Mouse (Mus musculus) large intestine, adult 2 months (tissue): ENCODE results near the gene Thrap3. TPM values are rescaled to one million over a fixed set of nuclear protein-coding genes. Genes with fewer than 3 reads are reported as not detected.
"Not testable (repeated sequence)": the region's sequence is repeated elsewhere in the genome, so short reads cannot be mapped to it uniquely, and the experiment has no call there.

Experiments
- DNase-seq: peaks from one replicate; pipeline ENCODE4 v3.0.0-alpha.2; 2012; ENCODE audit warnings: low read depth, low spot score
- WGBS: fragments of 180-500 bp; shearing (Covaris S2); methylation state at CpG from one replicate; pipeline ENCODE4 v1.1.7; 2018; 5-methylcytosine and 5-hydroxymethylcytosine counted together
- polyA plus RNA-seq: library from polyadenylated mRNA; depleted of rRNA; stranded (reverse); fragments of >200 nt; gene quantifications from 2 replicates; pipeline ENCODE4 v1.2.3, GENCODE M21; 2012

Gene Thrap3
- polyA plus RNA-seq, 1 experiment: 35.4 TPM

DNA sequence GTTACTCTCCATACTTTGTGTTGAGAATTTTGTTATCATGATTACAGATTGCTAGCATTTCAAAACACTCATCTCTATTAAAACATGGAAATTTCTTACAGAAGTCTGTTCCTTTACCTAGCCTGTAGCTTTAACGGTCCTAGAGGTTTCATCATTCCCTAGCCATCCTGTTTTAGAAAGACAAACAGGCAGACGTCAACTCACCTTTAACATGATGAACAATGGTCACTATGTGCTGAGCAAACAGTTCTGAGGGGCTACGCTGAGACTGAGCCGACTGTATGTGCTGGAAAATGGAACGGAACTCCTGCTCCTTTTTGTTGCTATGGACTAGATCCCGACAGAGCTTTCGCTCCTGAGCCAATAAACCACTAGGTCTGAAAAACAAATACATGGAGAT lies 26.6 kb downstream of the Thrap3 start:
- not testable (repeated sequence) for DNase-seq
- WGBS: 78% methylated on average over 7 of the region's 7 CpGs

DNA sequence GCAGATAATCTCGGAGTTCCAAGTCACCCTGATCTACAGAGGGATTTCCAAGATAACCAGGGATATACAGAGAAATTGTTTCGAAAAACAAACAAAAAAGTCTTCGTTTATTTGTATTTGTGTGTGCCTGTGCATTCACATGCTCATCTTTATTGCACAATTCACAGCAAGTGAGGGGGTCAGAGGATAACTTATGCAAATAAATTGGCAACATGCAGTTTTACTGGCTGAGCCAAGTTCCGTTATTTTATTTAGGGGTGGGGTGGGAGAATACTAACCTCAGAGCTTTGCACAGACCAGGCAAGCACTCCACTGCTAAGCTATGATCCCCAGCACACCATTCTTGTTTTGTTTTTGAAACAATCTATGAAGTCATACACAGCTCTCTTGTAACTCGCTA lies 28.8 kb downstream of the Thrap3 start:
- WGBS: 64% methylated on average over 5 of the region's 5 CpGs
- no peak for DNase-seq

DNA sequence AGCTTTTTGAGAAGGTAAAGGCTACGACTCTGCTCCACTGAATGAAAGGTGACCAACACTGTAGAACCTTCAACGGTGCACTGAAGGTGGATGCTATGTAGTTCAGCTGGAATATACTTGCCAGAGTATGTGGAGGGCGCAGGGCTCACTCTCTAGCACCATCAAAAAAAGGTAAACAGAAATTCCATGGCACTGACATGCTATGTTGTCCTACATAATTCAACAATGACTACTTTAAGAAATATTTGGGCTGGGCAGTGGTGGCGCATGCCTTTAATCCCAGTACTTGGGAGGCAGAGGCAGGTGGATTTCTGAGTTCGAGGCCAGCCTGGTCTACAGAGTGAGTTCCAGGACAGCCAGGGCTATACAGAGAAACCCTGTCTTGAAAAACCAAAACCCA lies 31.8 kb downstream of the Thrap3 start:
- not testable (repeated sequence) for DNase-seq
- WGBS: 92% methylated on average over 5 of the region's 5 CpGs

DNA sequence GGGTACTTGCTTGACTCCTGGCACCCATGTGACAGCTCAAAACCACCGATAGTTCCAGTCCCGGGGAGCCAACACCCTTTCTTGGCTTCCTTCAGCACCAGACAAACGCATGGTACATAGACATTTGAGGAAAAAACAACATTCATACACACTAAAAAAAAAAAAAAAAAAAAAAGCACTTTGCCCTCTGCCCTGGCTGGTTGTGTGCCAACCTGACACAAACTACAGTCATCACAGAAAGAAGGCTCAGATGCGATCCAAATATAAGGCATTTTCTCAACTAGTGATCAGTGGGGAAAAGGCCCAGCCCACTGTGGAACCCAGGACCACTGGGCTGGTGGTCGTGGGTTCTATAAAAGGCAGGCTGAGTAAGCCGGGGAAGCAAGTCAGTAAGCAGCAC lies 33.7 kb downstream of the Thrap3 start:
- 46% methylated on average over 6 of the region's 6 CpGs for WGBS
- no peak for DNase-seq

DNA sequence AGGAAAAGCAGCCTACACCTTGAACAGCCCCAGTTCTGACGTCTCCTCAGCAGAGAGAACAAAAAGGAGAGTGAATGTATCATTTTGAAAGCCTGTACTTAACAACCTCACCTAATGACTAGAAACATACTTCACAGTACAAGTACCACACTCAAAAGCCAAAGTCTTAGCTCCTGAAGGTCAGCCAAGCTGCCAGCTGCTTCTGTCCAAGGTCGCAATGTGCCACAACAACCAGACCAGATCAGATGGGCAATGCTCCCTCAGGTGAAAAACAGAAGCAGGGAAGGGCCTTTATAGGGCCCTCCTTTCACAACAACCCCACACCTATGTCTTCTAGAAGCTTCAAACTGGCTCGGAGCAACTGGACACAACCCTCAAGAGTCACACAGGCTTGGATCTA lies 36.5 kb downstream of the Thrap3 start:
- no peak for DNase-seq
- WGBS: 68% methylated on average over 3 of the region's 3 CpGs

DNA sequence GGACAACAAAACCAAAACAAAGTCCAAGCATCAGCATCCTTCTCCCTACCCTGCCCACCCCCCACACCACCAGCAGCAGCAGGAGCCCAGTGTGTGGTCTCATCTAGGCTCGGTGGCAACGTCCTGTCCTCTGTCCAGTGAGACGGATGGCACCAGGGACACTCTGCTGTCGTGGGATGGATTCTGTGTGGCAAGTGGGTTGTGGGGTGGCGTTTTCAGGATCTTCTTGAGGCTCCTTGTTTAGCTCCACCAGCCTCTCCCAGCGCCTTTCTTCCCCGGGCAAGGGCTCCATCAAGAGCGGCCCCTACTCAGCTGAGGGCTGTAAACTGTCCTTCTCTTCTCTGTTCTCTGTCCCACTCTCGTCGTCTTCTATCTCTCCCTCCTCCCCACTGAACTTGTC lies 37.5 kb downstream of the Thrap3 start:
- not testable (repeated sequence) for DNase-seq
- whole genome bisulfite sequencing: 69% methylated on average over 9 of the region's 10 CpGs

DNA sequence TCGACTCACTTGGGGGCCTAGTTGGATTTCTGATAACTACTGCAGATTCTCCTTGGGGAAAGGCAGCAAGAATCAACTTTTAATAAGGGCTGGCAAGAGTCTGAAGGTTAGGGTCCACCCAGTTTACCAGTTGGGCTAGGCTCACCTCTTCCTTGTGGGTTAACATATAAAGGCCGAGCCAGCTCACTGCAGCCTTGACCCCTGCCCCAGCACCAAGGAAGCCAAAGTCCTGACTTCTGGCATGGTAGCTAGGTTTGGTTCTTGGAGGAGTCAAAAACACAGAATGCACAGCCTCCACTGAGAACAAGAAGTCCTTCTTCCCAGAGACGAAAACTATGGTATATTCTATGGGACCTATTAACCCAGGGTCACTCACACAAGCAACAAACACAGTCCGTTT lies 38.9 kb downstream of the Thrap3 start:
- WGBS: 35% methylated on average over 4 of the region's 4 CpGs
- peak; percentile 55 for DNase-seq

DNA sequence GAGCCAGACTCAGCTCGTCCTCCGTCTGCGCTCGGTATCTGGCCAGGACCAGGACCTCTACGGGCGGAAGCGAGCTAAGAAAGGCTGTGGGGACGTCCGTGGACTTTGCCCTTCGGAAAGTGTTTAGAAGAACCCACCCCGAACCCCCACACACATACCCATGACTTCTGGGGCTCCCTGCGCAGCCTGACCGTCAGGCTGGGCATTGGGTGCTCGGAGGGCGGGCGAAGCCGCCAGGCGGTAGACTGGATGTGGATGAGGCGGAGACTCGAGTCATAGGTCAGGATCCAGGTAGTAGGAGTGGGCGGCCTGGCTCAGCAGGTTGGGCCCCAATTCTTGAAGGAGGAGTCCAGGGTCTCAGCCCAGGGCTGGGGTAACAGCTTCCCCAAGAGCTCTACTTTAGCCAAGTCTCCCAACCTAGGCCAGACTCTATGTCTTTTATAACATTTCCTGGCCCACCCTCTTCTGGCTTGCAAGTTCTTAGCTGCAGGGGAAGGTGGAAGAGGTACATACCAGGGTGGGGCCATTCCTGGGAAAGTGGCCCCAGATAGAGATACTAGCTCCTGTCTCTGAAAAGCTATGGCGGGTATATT lies 39.4 kb downstream of the Thrap3 start, which contains the start of gene Sh3d21:
TSS of gene Sh3d21 (minus strand) at position 425 of the 593 bp plus-strand sequence.
- WGBS: 4% methylated on average over 22 of the region's 22 CpGs
- DNase-seq: no peak

DNA sequence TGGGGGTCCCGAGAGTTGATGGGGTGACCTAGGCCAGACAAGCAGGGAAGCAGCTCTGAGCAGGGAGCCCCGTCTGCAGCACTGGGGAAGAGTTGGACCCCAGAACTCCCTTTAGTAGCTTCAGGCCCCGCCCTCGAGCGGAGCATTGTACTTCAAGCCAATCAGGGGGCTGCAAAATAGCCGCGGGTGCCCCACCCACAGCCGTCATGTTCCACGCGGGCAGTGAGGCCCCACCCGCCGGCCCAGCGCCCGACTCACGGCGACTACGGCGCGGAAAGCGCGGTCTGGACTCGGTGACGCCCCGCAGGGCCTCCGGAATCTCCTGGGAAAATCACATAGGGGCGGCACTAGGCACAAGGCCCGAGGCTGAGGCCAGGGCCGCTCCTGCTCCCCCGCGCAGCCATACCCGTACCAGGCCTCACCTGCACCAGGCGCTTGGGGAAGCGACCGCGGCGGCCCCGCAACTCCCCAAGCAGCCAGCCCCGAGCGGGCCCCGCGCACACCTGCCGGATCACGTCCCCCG lies 40.0 kb downstream of the Thrap3 start:
- DNase-seq: no peak
- WGBS: under 1% methylated on average over 44 of the region's 44 CpGs

DNA sequence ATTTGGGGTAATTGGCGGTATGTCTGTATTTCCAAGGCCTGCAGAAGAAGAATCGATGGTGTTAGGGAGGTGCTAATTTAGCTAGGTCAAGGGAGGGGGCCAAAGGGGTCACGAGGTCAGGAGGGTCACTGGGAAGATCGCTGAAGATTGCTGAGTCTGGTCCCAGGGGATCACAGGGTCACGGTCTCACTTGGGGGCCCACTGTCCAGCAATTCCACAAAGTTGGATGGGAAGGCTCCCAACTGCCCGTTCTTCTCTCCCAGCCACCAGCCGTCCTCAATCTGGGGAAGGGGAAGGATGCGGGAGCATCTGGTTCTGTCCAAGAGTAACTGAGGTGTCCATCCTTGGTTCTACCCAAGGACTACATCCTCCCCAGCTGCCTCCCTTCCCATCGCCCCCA lies 40.6 kb downstream of the Thrap3 start:
- no peak for DNase-seq
- WGBS: 66% methylated on average over 9 of the region's 9 CpGs

DNA sequence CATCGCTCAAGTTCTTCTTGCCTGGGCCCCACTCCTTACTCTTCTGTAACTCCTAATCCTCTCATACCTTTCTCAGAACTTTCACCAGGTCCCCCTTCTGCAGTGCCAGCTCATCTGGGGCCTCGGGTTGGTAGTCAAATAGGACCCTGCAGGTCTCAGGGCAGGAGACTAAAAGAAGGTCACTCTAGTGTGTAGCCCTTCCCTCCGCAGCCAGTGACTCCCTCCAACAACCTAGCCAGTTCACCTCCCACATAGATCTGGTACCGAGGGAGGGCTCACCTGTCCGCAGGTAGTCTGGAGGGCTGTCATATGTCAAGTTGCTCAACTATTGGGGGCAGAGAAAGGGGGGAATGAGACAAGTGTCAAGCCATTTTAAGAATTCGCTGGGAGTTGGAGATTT lies 41.1 kb downstream of the Thrap3 start:
- no peak for DNase-seq
- 91% methylated on average over 6 of the region's 6 CpGs for WGBS

DNA sequence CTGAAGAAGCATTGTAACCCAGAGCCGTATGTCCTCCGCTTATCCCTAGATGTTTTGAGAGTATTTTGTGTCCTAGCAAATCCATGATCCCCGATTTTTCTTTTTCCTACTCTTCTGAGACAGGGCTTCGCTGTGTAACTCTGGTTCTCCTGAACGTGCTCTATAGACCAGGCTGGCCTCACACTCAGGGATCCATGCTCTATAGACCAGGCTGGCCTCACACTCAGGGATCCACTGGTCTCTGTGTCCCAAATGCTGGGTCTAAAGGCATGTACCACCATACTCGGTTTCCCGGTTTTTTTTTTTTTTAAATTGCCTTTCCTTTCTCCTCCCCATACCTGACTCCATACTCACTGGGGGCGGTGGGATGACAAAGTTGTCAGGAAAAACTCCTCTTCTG lies 41.6 kb downstream of the Thrap3 start:
- WGBS: 90% methylated on average over 8 of the region's 8 CpGs
- DNase-seq: no peak

DNA sequence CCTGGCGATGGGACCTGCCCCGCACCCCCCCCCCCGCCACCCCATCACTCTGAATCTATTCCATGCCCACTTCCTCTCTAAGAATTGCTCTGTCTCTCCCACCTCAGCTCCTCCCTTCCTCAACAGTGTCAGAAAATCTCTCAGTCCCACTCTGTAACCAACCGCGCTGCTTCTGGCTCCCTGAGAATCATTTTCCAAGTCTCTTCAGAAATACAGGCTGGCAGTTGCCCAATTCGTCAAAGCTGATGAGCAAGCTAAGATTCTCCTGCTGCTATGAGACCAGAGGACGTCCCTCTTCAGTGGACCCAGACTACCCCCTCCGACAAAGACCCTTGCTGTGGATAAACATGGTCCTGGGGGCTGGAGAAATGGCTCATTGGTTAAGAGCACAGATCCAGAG lies 43.1 kb downstream of the Thrap3 start:
- no peak for DNase-seq
- 82% methylated on average over 8 of the region's 8 CpGs for WGBS

DNA sequence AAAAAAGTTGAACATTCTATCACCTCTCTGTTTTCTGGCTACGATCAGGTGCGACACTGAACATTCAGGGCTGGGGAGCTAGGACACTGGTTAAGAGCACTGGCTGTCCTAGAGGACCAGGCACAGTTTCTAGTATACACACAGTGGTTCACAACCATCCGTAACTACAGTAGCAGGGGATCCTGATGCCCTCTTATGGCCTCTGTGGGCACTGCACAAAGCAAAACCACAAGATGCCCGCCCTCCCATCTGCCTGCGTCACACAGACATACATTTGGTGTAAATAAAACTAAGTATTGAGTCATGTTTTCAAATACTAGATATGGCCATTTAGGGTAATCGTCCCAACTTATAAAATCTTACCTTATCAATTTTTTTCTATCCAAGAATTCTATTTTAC lies 45.0 kb downstream of the Thrap3 start:
- WGBS: 91% methylated on average over 6 of the region's 6 CpGs
- DNase-seq: no peak

DNA sequence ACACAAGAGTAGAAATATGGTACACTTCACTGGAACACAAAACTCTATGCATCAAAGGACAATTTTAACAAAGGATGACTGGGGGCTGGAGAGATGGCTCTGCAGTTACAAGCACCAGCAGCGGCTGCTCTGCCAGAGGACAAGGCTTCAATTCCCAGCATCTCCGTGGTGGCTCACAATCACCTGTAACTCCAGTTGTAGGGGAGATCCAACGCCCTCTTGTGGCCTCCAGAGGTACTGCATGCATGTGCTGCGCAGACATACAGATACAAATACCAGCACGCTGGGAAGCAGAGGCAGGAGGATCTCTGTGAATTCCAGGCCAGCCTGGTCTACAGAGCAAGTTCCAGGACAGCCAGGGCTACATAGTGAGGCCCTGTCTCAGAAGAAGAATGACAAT lies 45.9 kb downstream of the Thrap3 start:
- 60% methylated on average over 5 of the region's 5 CpGs for whole genome bisulfite sequencing
- DNase-seq: no peak

DNA sequence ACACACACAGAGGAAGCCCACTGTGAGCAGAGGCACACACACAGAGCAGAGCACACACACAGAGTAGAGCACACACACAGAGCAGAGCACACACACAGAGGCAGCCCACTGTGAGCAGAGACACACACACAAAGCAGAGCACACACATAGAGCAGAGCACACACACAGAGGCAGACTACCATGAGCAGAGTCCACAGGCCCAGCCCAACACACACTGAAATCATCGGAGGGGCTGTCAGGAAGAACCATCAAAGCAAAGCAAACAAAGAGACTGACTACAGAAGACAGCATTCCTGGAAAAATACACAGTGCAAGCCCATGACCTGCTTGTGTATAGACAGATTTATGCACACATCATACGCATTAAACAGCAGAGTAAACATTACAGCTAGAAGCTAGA lies 46.7 kb downstream of the Thrap3 start:
- 9% methylated on average over 2 of the region's 2 CpGs for WGBS
- DNase-seq: no peak

DNA sequence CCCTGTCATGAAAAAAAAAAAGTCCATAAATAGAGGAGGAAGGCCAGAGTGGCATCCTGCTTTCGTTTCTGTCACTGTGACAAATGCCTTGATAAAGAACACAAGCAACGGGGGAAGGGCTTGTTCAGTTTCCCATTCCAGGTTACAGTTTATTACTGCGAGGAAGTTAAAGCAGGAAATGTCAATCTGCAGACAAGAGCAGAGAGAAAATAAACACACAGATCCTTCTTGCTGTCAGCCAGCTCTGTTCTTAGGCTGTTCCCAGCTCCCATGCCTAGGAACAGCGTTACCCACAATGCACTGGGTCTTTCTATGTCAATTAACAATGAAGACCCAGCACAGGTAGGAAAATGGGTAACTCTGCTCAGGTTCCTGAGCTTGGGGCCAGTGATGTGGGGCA lies 47.4 kb downstream of the Thrap3 start:
- 17% methylated on average over 4 of the region's 4 CpGs for WGBS
- no peak for DNase-seq

DNA sequence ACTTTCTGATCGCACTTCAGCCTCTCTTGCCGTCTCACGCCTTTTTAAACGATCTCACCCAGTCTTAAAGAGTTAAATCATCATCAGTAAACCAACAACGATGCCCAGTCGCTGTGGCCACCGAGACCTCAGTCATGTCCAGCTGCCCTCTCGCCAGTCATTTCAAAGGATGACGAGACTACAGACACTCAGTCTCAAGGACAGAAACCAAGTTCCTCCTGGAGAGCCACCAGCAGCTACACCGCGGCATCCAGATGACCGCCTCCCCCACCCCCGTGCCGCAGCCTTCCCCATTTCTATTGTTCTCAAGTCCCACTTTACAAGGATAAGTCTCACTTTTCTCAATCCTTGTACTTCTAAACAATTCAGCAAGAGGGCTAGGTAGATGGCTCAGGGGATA lies 49.7 kb downstream of the Thrap3 start:
- WGBS: 64% methylated on average over 14 of the region's 14 CpGs

DNA sequence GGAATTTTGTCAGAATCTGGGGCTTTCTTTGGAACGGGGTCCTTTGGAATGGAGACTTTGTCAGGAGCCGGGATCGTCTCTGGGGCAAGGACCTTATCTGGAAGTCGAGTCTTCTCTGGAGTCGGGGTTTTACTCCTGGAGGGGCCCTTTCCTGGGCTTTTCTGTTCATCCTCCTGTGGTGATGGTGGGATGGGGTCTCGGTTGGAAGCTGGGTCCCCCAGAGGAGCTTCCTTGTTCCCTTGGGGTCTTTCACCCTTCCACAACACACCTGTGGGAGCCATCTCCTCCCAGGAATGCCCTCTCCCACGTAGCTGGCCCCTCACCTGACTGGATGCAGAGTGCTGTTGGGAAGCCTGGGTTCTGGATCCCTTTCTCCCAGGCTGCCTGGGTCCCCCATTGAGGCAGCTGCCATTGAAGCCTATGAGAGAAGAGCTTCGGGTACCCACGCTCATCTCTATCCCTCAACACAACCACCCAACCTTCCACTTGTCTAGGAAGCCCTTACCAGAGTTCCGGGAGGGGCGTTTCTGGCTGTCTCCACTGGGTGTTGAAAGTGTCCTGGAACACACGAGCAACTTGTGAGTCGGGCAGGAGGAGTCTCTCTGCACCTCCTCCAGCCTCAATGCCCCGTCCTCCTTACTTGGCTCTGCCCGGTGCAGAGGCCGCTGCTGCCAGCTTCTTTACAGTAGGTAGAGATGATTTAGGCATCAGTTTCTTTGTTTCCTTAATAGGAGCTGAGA lies 50.7 kb downstream of the Thrap3 start:
- DNase-seq: no peak
- whole genome bisulfite sequencing: 83% methylated on average over 16 of the region's 16 CpGs

More for the DNA sequence above, 49.7 kb downstream of the Thrap3 start:
- no peak for DNase-seq

DNA sequence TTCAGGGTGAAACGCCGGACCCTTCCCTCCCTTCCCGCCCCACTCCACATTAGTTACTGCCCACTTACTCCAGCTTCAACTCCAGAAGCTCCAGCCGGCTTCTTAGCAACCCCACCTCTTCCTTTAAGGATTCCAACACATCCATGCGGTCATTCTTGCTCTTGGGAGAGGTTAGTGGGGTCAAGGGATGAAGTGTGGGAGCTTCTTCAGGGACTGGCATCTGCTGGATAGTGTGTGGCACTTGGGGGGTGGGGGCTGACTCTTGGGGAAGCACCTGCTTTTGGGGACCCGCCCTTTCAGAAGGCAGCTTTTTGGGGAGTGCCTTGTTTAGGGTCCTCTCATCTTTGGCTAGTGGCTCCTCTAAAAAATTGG lies 51.6 kb downstream of the Thrap3 start:
- 71% methylated on average over 6 of the region's 6 CpGs for WGBS
- DNase-seq: no peak

DNA sequence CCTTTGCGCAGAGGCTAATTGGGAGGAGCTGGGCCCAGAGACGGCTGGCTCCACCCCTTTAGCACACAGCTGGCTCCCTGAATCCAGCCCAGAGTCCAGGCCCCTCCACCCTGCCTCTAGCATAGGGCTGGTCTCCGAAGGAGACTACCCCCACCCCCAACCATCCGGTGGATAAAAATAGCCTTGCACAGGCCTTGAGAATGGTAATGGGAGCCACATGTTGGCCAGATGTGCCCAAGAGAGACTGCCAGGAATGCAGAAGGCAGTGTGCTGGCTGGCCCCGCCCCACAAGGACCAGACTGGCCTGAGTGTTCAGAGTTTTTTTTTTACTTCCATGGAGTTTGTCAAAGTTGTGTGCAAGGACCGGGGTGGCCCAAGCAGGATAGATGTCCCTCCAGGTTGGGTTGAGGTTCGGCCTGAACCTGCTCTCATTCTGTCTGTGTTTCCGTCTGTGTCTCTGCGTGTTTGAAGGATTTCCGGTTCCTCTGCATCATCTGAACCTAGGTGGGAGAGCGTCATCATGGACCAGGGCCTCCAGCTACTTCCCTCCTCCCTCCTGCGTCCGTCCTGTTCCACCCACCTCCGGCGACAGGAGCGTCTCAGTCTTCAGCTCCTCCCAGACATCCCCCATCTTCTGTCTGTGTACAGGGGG lies 52.1 kb downstream of the Thrap3 start:
- 68% methylated on average over 16 of the region's 16 CpGs for WGBS
- no peak for DNase-seq
